In the genomic region with DNA sequence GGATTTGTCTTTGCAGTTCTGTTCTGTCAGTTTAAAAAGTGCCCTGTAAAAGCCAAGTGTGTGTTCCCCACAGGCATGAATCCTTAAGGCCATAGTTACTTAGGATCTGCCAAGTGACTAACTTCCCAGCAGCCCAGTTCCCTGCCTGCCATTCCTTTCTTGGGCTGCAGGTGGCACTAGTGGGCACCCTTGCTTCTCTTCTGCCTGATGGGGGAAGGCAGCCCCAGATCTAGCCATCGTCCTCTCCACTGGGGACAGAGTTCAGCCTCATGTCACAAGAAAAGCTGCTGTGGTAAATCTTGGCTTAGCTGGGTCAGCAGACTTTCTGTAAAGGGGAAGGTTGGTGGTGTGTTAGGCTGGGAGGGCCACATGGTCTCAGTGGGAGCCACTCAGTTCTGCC, we compare ENCODE assay signal across 7 mouse cellular contexts. TPM values are rescaled to one million over a fixed set of nuclear protein-coding genes. Genes with fewer than 3 reads are reported as not detected.
DNase-seq lines count a peak whose midpoint lies in the region; ATAC-seq lines count a peak whose summit lies in the region.

No protein-coding gene starts in this region.

- H3K4me2 ChIP-seq in intestine, embryonic 14.5 days (ENCODE audit: low read length) = no peak overlapping the region

- WGBS in intestine, embryonic 14.5 days = 4% methylated on average over 1 of the region's 1 CpGs

- peaks cover 9% of the 10 kb centered on the region; the same call in 1 of the 2 replicates for H3K36me3 ChIP-seq in intestine, embryonic 14.5 days (ENCODE audit: control insufficient read depth, insufficient read depth, low read length)

- intact Hi-C loops in left cerebral cortex, postnatal 10 days (cut with DNase I) = loop anchor here (2.0 kb wide), 1 partner anchor 125 kb away; no protein-coding TSS in a partner anchor

- H3K27ac ChIP-seq in intestine, embryonic 14.5 days (ENCODE audit: low read depth) = no peak overlapping the region

- no peaks in the 10 kb centered on the region for H3K27me3 ChIP-seq in intestine, embryonic 14.5 days (replicated peaks; ENCODE audit: control insufficient read depth, insufficient read depth, low read length)

- no peak overlapping the region for H3K4me3 ChIP-seq in intestine, embryonic 14.5 days (ENCODE audit: low read depth, low read length)

- H3K9ac ChIP-seq in intestine, embryonic 14.5 days (ENCODE audit: low read length) = no peak overlapping the region

- ATAC-seq in intestine, embryonic 14.5 days (replicated peaks; ENCODE audit: low FRiP score, low TSS enrichment, low read depth) = 0 out of 2 replicates have a peak, but pooled peaks have one; percentile 57

- peak; percentile 88 for DNase-seq in ZHBTc4 (ENCODE audit: low read depth, low spot score)
- peak; percentile 65 for DNase-seq in cerebellum, adult 9-11 months
- DNase-seq in gastrocnemius, adult 8-10 months (ENCODE audit: low spot score in 2 of 2) = peak; percentile 52 to 57
- DNase-seq in intestine, embryonic 14.5 days (ENCODE audit: low spot score) = peak; percentile 92
- peak; percentile 78 to 82 for DNase-seq in left cerebral cortex, postnatal 10 days (ENCODE audit: extremely low spot score in 1 of 2, low spot score in 2 of 2)
- peak; percentile 78 for DNase-seq in mesoderm, embryonic 11.5 days (ENCODE audit: low read depth, low spot score)
- DNase-seq in spleen, adult 12 weeks (ENCODE audit: low spot score) = peak; percentile 67

- no peaks in the 10 kb centered on the region for H3K4me1 ChIP-seq in intestine, embryonic 14.5 days (replicated peaks; ENCODE audit: control insufficient read depth, insufficient read depth, low read length)

- no peaks in the 10 kb centered on the region for H3K9me3 ChIP-seq in intestine, embryonic 14.5 days (ENCODE audit: control insufficient read depth, low read length)

RNA-seq across cellular contexts. Expression of a gene that starts 59.6 kb away (rescaled TPM):
- 1 to 10 TPM; 1.5 to 2.1 (median 1.8) TPM for total RNA-seq in gastrocnemius, adult 8-10 months (2022)
- 19.1 and 20.7 TPM in 2 replicates for polyA plus RNA-seq in intestine, embryonic 14.5 days (2014; fragmentation: Nextera tagmentation; extraction: Ambion mirVana)
- 10 to 100 TPM; 40.7 to 45.7 TPM for total RNA-seq in left cerebral cortex, postnatal 10 days (2021)

Comparison
In these comparisons a context has a peak if more than half of its experiments do, and no peak if none do; other contexts are left out.
1. RNA of a gene that starts 59.6 kb away (total RNA-seq): 40.7 to 45.7 TPM in left cerebral cortex, postnatal 10 days; 1.5 to 2.1 TPM in gastrocnemius, adult 8-10 months; every median in the first group is over 10 times any median in the second.
2. Peak in every context shown above with its lines, with median percentiles within 50 percentile points of each other: DNase-seq.